Comparison of ENCODE assay signal across 12 mouse cellular contexts in the genomic region with DNA sequence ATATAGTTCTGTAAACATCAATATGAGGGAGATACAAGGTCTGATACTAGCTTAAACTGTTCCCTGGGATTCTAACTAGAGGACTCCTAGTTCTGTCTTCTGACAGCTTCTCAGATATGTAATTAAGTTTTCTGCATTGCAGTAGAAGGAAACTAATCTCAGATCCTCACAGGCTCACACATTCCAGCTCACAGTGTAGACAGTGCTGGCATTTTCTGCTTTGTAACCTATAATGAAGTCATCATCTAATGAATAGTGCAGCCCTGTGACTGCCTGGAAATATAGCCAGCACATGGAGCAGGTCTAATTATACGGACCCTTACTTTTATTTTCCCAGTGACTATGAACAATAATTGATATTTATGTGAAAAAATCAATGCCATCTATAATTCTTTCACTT.
"Had no signal": no experiment of that assay in that cellular context is flagged by ENCODE, and none has a peak within 500 bp of the region (broad histone marks: within the 10 kb centered on the region; RNA-seq: fewer than 3 reads in every experiment).

No protein-coding gene starts in this region.

- H3K27me3 ChIP-seq: liver, embryonic 13.5 days had no signal

- H3K4me2 ChIP-seq: liver, embryonic 13.5 days; midbrain, embryonic 11.5 days had no signal

- DNase-seq: kidney, adult 9 months; kidney, postnatal 14 days; kidney, postnatal 4 days; liver, embryonic 13.5 days; lung, adult 2 months; lung, postnatal 14 days; lung, postnatal 4 days; midbrain, embryonic 14.5 days; thymus, adult 18-20 months; thymus, postnatal 36 days had no signal

- H3K36me3 ChIP-seq: liver, embryonic 13.5 days had no signal

- H3K27ac ChIP-seq: liver, embryonic 13.5 days; stomach, postnatal 0 days had no signal

- H3K4me3 ChIP-seq: liver, embryonic 13.5 days had no signal

- H3K4me1 ChIP-seq: liver, embryonic 13.5 days had no signal

- H3K9me3 ChIP-seq: liver, embryonic 13.5 days had no signal

- H3K9ac ChIP-seq: liver, embryonic 13.5 days had no signal
